Mouse (Mus musculus) MN1 (cell line): ENCODE measurements around the gene Kcnq1.

Experiments used
- DNase-seq: peaks from one replicate; pipeline ENCODE4 v3.0.0-alpha.2; 2016; ENCODE audit warnings: low spot score

Gene Kcnq1

DNA sequence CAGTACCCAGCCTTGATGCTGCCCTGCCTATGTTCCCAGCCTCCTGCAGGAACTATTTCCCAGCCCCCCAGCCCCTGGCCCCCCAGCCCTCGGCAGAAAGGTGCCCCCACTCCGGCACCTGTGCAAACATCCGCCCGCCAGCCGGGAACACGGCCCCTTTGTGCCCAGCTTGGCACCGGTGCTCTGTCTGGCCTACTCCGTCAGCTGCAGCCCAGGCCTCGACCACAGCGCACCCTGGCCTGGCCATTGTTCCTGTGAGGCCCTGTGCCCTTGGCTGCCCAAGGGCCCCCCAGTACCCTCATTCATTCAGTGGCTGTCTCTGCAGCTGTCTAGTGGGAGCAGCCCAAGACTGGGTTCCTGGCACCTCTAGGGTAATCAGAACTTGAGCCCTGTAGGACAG, 80.2 kb downstream of the Kcnq1 start:
- no peak for DNase-seq

DNA sequence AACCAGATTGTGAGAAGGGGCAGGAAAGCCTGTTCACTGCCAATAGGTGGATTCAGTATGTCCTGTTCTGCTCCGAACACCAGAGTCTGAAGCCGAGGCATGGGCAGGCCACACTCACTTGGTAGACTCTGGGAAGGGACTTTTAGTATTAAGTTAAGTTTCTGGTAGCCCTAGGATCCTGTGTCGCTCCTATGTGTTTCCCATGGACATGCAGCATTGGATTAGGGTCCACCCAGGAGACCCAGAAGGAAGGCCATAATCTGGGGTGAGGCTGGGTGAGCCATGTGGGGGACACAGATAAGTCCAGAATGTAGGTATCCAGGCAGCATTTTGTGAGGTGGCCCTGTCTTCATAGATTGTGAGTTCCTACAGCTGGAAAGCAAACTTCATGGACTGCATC, 81.0 kb downstream of the Kcnq1 start:
- no peak for DNase-seq

DNA sequence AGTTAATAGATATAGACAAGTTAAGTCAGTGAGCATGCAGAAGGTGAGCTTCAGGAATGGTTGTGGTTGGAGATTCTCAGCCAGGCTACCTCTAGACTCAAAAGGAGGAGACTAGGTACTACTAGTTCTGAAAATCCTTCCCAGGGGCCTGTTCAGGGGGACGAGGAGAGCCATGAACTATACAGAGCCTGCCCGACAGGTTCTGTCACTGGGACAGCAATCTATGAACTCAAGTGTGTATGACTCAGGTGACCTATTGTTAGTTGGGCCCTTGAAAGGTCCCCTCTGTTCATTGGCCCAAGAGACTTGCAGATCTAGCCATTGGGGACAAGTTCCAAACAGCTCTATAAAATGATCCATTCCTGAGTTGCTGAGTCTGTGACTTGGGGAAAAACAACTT, 82.4 kb downstream of the Kcnq1 start:
- DNase-seq, result no peak

DNA sequence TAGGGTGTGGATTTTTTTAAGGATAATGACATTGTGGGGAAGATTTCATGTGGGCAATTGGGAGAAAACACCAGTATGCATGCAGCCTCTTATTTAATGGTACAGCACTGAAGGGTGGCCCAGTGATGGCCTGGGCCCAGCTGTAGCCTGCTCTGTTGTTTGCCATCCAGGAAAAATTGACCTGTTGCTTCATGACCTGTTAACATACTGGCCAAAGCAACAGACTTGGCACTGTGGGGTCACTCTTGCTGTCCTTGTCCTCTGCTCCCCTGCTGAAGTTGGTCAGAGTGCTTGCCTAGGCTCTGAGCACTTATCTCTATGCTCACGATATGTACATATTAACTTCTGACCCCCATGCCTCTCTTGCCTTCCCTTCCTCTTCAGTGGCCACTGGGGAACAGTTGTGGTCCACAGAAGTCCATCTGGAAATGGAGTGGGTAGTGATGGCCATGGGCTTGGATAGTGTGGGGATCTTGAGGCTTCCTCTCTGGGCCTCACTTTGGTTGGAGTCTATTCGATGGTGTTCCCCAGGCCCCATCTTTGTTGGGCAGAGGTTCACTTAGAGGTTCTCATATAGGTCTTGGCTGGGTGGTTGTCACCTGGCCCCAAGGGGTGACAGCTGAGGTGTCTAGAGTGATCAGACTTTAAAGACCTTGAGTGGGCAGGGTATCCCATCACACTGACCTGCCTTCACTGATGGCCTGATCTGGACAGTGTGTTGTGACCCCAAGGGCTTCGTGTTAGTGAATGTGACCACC, 84.0 kb downstream of the Kcnq1 start:
- no peak for DNase-seq

DNA sequence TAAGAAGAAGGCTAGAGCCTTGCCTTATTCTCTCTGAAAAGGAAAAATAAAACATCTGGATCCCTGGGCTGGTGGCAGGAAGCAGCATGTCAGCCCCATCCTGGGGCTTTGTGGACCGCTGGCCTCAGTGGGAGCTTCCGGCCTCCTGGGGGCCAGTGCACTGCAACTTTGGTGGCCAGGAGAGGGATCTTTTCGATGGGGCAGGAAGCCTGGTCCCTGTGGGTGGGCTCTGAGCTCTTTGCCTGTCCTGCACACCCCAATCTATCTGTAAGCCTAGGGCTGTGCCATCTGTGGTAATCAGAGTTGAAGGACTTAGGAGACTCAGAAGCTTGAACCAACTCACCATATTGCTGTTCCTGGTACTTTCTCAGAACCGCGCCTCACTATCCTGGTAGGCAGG, 84.7 kb downstream of the Kcnq1 start:
- no peak for DNase-seq

DNA sequence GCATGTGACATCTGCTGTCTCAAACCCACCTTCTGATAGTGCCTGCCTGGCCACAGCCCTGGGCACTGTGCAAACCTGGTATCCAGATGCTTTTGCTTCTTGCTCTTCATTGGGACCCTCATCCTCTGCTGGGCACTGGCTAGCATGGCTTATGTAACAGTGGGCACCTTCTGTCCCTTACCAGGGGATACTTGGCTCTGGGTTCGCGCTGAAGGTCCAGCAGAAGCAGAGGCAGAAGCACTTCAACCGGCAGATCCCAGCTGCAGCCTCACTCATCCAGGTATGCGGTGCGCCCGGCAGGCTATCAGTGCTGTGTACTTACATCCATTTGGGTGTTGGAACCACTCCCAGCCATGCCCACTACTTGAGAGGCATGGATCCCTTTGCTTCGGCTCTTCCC, 86.2 kb downstream of the Kcnq1 start:
- DNase-seq, result no peak

DNA sequence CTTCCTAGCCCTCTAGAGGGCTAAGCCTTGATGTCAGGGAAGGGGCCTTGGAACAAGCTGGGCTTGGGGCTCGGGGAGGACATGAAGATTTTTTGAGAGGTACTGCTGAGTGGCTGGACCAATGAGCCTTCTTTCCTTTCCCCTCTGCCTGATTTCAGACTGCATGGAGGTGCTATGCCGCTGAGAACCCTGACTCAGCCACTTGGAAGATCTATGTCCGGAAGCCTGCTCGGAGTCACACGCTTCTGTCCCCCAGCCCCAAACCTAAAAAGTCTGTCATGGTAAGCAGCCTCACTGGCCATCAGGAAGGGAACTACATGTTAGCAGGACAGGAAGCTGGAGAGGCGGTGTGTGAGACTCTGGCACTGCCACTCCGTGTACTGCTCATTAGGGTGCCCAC, 87.9 kb downstream of the Kcnq1 start:
- DNase-seq, result no peak

DNA sequence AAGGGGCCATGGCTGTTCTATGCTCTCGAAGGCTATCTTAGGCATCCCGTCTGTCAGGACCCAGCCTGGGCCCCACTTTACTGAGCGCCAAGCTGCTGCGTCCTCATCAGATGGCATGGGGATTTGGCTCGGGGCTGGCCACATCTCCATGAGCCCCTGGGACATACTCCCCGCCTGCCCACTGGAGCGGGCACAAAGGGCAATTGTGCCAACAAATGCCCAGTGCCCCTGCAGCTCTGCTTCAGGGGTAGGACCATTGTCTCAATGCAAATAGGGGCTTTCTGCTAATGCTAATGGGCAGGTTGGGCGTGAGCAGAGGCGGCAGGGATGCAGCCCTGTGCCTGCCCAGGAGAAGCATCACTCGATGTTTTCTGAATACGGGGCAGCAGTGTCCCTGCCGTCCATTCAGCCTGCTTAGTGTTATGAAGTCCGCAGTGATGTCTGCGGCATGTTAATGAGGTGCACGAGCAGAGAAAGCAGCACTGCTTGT, 91.8 kb downstream of the Kcnq1 start:
- no peak for DNase-seq

DNA sequence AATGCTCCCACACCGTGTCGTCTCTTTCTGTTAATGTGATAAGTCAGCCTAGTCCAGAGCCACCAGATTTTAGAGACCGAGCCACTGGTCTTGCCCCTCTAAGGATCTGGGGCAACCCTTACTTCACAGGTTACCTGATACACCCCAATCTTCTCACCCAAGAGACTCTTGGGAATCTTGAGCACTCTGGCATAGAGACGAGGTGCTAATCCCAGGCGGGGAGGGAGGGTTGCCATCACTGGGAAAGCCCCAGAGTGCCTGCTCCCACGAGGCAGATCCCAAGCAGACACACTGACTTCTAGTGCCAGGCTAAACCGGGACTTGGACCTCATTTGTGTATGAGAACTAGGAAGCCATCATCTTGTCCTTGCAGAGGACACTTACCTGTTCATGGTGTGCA, 92.3 kb downstream of the Kcnq1 start:
- DNase-seq, result no peak

DNA sequence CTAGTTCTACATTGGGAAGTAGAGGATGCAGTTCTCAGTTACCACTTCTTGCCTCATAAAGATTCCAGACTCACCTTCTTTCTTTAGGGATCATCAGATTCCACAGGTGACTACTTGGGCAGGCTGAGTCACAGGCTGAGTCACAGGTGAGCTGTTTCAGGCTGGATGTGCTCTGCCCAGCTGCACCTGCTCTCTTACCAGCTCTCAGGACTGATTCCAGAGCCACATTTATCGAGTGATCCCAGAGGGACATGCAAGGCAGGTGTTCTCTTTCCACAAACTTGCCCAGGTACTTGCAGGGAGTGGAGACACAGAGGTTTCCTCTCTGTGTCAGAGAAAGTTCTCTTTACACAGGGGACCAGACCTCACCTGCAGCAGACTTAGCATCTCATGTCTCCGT, 95.1 kb downstream of the Kcnq1 start:
- no peak for DNase-seq

DNA sequence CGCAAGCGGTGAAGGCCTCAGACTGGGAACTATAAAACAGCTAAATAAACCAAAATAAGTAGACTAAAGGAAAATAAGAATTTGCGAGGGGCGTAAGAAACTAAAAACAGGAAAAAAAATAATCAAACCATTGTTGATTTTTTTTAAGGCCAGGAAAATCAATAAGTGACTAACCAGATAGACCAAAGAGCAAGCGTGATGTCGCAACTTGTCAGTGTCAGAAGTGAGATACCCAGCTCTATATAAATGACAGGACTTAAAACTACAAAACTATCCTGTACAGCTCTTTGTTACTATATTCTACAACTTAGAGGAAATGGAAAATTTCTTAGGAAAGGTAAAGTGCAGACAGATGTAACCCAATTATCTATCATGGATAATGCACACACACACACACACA, 97.7 kb downstream of the Kcnq1 start:
- no peak for DNase-seq

DNA sequence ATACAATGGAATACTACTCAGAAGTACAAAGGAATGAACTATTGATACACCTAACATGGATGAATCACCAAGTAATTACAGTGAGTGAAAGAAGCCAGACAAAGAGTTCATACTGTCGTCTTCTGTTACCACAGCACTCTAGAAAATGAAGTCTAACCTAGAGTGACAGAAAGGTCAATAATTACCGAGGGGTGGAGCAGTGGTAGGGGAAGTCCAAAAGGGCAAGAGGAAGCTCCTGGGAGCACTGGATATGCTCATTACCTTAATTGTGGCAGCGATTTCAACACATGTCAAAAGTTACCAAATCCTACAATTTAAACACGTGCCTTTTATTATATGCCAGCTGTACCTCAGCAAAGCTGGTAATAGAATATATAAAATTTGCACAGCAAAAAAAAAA, 100.9 kb downstream of the Kcnq1 start:
- no peak for DNase-seq

DNA sequence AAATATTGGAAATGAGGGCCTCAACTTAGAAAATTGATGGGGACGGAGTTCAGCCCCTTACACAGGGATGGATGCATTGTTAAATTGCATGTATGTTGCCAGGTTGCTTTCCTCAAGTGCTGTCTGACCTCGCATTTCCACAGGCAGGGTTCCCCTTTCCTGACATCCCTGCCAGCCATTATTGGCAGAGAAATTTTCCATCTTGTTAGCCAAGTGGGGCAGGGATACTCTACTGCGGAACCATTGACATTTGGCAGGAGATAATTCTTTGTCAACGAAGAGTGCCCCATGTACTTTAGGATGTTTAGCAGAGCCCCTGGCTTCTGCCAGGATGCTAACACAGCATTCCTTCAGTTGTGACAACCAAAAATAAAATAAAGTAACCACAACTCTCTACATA, 104.6 kb downstream of the Kcnq1 start:
- no peak for DNase-seq

DNA sequence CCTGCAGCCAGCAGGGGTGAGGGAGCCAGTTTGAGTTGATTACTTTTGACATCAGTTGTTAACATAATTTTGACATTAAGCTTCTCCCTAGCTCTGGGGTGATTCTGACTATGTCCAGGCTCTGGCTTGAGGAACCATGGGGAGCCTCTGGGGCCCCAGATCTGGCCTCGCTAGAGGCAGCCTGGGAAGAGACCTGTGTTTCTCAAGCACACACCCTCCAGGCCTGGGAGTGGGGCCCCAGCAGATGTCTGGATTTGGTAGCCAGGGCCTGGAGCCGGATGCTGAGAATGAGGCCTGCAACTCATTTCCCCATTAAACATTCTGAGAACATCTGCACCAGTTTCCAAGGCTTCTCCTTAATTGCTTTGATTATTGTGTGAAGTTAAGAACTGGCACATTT, 145.0 kb downstream of the Kcnq1 start:
- DNase-seq, result no peak

DNA sequence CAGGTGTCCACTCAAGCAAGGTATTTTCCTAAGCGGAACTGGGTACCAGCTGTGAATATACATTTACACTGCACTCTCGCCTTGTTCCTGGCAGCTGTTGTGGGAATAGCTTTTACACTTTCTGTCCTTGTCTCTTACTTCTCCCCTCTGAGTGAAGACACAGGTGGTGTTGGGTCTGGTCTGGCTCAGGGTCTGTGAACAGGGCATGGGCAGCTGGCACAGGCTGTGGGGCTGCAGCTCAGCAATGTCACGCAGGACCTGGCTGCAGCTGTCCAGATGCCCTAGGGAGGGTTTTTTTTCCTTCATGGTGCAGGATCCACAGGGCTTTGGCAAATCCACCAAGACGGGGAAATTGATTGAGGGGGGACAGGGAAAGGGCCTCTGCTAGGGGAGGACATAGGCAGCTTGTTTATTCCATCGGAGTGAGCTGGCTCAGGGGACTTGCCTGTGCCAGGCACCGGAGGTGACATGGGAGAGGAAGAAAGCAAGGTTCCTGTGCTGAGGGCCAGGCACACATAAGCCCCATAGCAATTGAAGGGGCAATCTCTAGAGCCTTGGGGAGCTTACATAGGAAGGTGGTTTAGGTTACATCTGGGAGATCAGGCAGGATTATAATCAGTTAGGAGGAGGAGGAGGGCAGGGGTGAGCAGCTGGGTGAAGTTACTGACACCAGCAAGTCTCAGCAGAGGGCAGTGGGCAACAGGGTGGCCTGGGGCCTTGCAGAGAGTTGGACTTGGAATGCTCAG, 147.1 kb downstream of the Kcnq1 start:
- peak; percentile 26 for DNase-seq

DNA sequence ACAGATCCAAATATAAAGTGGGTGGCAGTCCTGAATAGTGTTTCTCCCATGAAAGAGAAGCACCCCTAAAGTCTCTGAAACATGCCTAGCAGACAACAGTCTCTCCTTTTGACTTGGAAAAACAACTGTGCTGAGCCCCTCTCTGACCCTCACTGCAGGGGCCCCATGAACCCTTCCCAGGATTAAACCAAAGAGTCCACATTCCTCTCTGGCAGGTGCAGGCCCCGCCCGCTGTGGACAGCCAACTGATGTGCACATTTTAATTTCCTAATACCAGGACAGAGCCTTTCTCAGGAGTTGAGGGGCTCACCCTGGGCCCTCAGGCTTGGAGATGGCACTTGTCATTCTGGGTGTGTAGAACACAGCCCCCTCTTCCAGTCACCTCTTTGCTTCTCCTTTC, 148.7 kb downstream of the Kcnq1 start:
- DNase-seq, result no peak

DNA sequence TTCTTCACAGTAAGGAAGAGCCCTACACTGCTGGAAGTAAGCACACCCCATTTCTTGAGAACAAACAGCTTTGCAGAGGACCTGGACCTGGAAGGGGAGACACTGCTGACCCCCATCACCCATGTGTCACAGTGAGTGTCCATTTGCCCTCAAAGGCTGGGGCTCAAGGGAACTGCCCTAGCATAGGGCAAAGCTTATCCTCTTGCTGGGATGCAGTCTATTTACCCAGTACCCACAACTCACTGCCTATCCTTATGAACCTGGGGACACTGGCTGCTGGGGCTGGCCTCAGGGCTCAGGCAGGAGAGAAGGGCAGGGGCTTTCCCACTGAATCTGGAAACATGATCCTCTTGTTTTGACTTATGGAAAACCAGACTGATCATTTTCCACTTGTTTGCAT, 155.1 kb downstream of the Kcnq1 start:
- no peak for DNase-seq

DNA sequence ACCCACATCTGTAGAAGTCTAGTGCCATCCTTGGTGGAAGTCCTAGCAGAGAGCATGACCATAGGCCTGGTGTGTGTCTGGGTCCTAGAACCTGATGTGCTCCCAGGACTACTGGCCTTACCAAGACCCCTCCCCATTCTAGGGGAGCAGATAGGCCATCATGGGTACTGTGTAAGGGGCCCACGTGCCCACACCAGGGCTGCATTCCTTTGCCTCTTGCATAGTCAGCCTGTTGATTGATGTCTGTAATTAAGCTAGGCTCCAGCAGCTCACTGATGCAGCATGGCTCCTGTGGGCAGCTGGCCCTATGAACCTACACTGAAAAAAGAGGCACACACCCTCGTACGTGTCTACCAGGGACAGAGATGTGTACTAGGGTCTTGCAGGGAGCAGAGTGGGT, 157.4 kb downstream of the Kcnq1 start:
- DNase-seq, result no peak

DNA sequence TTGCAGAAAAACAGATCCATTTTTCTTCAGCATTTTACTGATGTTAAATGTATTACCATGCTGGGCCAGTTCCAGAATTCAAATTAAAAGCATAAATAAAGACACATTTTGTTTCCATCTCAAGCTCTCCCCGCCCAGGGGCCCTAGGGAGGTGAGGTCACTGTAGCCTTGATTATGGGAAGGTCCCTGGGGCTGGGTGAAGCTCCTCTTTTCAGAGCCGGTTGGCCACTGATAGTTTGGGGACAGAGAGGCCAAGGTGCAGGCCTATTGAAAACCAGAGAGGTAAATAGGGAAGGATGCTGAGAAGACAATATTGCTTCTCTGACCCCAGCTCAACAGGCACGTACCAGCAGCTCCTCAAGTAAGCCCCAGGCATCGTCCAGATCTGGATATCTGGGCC, 157.8 kb downstream of the Kcnq1 start:
- DNase-seq, result peak; percentile 24

DNA sequence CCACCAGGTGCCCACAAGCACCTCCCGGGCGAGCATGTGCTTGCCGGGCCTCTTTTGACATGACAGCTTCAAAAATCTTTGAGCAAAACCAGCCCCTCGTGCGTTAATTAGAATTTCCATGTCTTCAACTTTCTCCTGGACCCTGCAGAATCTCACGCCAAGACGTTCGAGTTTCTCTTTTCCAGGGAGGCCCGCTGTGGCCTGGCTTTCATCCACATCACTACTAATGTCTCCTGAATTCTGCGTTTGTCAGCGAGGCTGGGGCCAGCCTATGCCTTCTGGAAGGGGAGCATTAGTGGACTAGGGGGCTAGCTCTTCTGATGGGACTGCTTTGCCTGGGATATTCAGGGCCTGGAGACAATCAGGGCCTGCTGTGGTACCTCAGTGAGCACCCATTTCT, 159.2 kb downstream of the Kcnq1 start:
- DNase-seq, result peak; percentile 32

DNA sequence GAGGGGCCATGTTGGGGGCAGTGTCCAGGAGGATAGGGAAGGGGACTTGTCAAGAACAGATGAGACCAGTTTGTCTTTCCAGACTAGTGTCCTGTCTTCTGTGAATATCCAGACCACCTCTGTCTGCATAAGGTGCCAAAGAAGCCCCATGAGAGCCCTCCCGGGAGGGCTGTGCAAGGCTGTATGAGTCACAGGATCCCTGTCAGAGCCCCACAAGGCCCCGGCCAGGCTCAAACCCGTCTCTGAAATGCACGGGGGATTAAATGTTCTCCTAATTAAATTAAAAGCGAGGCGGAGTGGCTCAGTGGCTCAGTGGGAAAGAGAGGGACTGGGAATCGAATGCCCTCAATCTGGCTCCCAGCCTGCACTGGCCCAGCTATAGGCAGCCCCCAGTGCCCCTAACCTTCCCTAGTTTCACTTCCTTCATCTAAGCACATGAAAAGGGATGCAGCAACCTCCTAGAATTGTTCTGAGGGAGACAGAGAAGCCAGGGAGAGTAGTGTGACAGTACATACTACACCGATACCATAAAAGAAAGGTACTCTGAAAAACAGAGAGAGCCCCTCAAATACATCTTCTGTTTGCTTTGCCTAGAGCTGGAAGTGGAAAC, 159.8 kb downstream of the Kcnq1 start:
- DNase-seq, result peak; percentile 73

DNA sequence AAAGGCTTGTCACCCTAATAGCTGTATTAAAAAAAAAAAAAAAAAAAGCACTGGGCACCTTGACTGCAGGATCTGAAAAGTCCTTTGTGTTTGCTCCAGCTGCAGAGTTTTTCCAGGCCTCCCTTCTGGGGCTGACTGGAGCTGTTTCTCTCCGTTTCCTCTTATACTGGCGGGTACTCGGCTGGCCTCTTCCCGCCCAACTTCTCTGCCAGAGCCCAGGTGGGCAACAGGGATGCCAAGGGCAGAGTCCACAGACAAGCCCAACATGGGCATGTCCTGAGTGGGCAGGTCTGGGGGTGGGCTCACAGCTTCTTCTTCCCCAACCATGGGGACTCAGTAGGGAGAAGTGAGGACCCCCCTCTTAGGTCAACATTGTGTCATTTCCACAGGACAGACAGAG, 167.6 kb downstream of the Kcnq1 start:
- DNase-seq, result no peak

DNA sequence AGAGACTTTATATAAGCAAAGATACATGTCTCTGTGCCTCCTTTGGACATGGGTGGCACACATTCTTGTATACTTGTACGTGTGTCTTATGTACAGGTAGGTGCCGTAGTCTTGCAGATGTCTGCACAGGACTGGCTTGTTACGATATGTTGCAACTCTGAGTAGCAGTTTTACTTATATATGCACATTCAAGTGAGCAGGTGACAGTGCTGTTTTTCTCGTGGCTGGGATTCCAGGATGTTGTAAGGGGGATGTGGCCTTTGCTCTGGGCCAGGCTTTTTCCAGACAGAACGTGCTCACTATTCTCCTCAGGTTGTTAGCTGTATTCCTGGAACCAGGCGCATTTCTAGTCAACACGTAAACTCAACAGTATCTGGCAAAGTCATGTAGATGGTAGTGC, 168.9 kb downstream of the Kcnq1 start:
- no peak for DNase-seq
